Mouse (Mus musculus): Measurements from ENCODE around the gene Gm49380. TPM values are rescaled to one million over a fixed set of nuclear protein-coding genes. Genes with fewer than 3 reads are reported as not detected.

Gene Gm49380
- polyA plus RNA-seq, 2 experiments from 2014 or later, result not detected

GRCm38 (mm10) chr9:44088877-44089608, 24.3 kb downstream of the Gm49380 start:
- peak; percentile 33 for ATAC-seq

DNA sequence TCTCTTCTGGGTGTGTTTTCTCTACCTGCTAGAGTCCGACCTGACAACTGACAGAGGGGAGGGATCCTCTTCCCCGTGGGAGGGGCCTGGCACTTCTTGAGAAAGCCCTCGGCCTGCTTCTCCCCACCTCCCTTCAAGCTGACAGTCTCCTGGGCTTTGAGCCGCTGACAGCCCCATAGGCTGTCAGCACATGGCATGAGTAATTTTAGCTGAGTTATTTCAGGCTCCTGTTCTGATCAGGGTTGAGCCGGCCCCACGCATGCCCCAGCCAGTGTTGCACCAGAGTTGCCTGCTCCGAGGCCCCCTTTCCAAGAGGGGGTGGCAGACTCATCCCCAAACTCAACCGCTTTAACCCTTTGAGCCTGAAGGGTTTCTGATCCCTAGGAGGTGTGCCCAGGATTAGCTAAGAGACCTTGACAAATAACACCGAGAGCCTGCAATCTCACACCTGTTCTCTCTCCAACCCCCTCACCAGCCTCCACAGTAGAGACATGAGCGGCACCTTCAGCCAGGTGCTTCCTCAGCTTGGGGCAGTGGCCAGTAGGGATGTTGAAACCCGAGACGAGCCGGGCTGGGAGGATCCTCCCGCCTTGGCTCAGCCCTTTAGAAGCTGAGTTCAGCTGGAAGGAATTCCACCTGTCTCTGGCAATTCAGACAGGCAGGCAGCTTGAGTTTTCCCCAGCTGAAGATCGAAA, 25.4 kb downstream of the Gm49380 start:
- ATAC-seq, result no peak

GRCm38 (mm10) chr9:44086960-44087359, 26.3 kb downstream of the Gm49380 start:
- ATAC-seq, result no peak

DNA sequence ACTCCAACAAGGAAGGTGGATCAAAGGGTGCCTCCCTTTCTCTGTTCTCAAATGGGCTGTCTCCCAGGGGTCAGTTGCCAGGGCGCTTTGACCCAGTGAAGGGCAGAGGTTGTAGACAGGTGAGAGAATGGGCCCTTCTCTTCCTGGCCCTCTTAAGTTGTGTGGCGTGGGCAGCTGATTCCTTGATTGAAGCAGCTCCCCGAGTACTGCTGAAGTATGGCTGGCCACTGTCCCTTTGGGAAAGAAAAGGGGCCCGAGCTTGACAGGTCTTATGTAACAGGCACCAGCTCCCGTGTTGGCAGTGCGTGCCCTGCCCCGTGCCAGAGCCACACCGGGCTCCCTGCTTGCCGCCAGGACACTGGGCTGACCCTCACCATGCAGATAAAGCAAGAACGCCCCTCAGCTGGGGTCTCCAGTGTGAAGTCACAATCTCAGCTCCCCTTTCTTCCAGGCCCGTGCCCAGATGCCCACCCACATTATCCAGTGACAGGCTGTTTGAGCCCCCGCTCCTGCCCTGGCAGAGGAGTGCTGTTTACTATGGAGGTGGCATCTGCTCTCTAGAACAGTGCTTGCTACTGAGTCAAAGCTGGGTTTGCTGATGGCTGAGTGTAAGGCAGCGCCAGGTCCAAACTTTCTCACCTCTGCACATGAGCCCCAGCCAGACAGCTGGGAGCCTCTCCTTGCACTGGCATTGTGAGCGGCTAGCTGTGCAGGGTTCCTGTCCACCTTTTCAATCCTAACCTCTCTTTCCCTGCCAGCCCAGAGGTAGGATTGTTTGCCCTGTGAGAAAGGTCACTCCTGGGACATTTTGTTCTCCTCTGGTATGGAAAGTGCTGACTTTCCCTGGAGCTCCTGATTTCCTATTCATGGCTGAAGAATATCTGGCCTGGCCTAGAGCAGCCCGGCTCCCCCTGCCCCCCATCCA, 27.3 kb downstream of the Gm49380 start:
- no peak for ATAC-seq

- no peak for ATAC-seq
Measured at GRCm38 (mm10) chr9:44085276-44085675, 28.0 kb downstream of the Gm49380 start.

DNA sequence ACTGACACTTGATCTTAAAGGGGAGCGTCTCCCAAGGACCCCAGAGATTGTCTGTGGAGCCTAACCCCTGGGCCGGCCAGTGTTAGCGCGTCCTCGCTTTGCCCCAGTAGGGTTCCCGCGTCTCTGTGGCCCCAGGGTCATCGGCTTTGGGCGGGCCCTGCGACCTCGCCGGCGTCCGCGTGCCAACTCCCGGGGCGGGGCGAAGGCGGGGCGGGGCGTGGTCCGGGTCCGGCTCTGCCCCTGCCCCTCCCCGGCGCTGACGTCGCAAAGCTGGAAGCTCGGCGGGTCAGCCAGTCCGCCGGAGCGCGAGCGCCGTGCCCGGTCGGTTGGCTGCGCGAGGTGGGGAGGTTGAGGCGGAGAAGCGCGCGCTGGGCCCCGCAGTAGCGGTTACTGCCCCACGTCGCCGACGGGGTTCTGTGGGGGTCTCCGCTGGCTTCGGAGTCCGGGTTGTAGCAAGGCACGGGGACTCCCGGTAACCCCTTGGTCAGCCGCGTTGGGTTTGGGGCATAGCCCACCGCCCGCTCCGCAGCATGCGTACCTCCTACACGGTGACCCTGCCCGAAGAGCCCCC, 28.6 kb downstream of the Gm49380 start:
- ATAC-seq, result peak; percentile 62

- ATAC-seq, result peak; percentile 51
Measured at GRCm38 (mm10) chr9:44084236-44084635, 29.1 kb downstream of the Gm49380 start.

DNA sequence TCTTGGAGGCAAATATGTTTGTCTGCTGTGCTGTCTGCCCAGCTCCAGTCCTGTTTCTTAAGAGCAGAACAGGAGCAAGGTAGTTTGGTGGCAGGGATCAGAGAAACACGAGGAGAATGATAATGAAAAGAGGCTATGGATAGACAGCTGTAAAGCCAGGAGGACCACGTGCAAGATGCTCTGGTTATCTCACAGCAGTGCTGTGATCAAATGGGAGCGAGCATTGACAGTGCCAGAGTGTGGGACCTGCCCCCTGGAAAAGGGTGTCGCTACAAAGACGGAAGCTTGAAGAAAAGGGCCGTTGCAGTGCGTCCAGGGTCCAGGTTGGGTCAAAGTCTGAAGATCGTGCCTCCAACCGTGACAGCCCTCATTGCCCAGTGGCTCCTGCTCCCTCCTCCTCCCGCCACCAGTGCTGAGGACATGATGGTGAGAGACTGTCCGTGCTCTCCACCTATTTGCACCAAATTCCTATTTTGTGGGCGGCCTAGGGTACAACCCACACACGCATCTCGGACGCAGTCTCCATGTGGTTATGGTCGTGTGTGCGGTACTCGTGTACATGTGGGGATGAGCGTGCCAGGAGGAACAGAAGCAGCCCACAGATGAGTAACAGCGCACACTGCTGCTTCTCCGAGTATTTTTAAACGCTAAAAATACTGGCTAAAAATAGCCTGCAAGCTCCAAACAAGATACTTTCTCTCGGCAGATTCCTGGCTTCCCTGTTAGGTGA, 29.7 kb downstream of the Gm49380 start:
- no peak for ATAC-seq

DNA sequence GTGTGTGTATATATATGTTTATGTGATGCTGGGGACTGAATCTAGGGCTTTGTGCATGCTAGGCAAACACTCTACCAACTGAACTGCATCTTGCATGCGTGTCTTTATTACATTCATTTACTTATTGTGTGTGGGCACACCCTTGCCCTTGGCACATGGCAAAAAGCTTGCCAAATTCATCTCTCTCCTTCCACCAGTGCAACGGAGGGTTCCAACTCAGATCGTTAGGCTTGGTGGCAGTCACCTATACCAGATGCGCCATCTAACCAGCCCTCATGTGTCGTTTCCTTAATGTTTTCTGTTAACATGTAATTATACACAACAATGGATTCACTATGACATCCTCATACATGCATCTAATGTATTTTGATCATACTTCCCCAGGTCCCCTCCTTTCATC, 31.0 kb downstream of the Gm49380 start:
- no peak for ATAC-seq

DNA sequence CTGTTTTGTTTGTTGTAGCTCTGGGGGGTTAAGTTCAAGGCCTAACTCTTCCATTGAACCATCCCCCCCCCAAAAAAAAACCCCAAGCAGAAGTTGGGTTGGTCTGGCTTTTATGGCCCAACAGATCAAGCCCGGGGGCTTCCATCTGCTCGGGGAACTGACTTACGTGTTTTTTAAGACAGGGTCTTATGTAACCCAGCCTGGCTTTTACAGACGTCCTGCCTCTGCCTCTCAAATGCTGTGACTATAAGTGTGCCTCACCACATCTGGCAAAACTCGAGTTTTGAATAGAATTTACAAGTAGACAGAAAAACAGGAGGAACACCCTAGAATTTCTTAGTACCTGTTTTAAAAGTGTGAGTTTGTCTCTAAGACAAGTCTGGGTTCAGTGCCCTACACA, 31.7 kb downstream of the Gm49380 start:
- ATAC-seq, result no peak

- no peak for ATAC-seq
Measured at GRCm38 (mm10) chr9:44080953-44081352, 32.3 kb downstream of the Gm49380 start.

DNA sequence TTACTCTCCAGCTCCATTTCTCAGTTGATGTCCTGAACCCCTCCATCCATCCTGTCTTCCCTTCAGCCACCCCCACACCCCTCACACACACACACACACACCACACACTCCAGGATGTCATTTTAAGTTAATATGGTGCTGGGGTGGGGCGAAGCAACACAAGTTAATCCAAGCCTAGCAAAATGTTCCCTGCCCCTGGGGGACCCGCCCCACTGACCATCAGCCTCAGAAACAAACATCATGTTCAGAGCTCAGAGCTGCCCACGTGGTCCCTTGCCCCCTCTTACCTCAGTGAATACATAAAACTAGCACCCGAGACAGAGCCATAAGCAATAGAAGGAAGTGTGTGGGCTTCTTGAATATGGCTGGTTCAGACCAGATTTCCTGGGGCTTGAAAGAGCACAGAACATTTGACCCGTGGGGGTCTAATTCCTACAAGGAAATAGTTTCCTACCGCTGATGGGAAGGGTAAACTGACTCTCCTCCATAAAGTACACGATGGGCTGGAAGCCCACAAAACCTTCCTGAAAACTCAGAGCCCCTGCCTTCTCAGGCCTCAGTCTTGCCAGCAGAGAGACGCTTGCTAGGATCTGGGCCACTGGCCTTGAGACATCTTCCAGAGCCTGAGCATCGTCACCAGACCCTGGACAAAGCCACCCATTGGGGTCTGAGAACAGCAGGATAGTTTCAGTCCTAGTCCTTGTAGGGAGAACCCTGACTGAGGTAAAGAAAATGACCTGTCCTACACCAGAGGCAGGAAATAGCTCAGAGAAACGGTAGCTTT, 33.1 kb downstream of the Gm49380 start:
- no peak for ATAC-seq

DNA sequence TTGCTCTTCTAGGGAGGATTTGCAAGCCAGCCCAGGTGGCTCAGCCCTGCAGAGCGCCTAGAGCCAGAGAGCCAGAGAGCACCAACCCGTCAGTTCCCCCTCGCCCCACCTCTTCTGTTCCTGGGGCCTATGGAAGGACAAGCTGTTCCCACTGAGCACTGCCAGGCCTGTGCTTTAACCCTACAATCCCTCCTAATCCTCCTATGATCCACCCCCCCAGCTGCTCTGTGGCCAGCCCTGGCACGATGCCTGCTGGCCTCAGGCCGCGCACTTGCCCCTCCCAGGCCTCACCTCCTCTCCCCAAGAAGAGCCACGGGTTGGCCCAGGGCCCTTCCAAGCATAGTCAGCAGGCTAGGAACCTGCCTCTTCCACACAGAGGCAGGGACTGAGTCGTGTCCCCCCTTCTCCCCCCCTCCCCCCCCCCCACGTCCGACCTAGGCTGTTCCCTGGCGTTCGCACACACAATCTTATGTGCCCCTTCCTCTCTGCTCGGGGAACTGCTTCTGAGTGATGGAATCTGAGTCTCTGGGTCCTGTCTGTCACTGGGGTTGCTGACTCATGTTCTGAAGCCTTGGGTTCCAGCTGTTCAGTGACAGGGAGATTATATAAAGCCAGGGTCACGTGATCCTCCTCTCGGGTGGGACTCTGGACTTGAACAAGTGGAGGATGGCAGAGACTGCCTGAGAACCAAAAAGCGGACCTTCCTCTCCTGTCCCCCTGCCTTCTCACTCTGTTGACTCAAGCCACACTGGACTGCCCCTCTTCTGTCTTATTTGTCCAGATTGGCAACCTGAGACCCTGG, 34.1 kb downstream of the Gm49380 start:
- no peak for ATAC-seq

DNA sequence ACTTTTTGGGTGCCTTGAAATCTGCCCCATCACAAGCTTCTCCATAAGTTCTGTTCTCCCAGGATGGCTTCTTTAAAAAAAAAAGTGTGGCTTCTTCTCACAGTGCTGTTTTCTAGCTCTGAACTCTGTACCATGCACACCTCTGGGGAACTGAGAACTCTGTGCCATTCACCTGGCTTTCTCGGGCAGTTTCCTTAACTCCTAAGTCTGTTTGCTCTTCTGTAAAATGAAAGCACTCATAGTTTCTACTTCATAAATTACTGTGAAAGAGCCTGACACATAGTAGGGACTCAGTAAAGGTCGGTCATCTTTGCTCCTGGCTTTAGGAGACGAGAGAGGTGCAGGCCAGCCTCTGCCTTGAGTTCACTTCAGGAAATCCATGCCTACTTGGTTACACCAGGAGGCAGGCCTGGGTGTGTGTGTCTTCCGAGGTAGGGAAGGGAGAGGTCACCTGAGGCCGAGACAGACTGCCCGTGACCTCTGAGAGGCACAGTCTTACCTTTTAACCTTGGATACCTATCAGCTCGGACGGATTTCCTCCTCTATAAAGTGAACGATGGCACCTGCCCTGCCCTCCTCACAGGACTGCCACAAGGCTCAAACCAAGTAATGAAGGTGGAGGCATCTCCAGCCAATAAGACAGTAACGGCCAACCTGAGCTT, 35.0 kb downstream of the Gm49380 start:
- ATAC-seq, result no peak

- no peak for ATAC-seq
Measured at GRCm38 (mm10) chr9:44077266-44077910, 35.9 kb downstream of the Gm49380 start.

DNA sequence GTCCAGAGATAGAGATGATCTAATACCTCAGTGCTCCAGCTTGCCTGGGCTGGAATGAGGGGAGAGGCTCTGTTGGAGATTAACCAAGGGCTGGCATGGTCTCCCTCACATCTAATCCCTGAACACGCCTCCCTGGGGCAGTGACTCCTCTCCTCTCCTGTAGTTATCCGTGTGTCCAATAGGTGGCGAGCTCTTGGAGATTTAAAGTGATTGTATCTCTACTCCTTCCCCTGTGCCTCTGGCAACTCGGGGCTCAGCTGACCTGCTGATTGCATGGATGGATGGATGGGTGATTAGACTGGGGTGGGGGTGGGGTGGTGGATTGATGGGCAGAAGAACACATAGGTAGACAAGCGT, 36.6 kb downstream of the Gm49380 start:
- ATAC-seq, result peak; percentile 56

GRCm38 (mm10) chr9:44075996-44076763, 37.1 kb downstream of the Gm49380 start:
- no peak for ATAC-seq

- ATAC-seq, result no peak
Measured at GRCm38 (mm10) chr9:44075276-44075995, 37.9 kb downstream of the Gm49380 start.
